Mouse (Mus musculus): ENCODE data around the gene Sema5b.

GRCm38 (mm10) chr16:35648862-35649261, 107.9 kb downstream of the Sema5b start:
- TF ChIP-seq CTCF (IDR thresholded peaks at IDR 0.05; ENCODE audit: low read depth) (no peak), EP300 (optimal IDR thresholded peaks at IDR 0.05) (no peak)
